Mouse (Mus musculus) monocyte, adult 5-6 weeks (primary cell): ENCODE measurements around the gene Pxmp4. TPM values are rescaled to one million over a fixed set of nuclear protein-coding genes. Genes with fewer than 3 reads are reported as not detected.

ENCODE experiments used
- ATAC-seq: fragments of 153-309, 156-312 bp; replicated peaks from 2 replicates; pipeline ENCODE4 v1.8.0; 2017; ENCODE audit warnings: mild to moderate bottlenecking; ENCODE audit not compliant: low TSS enrichment, insufficient number of reproducible peaks, severe bottlenecking, poor library complexity, low FRiP score
- total RNA-seq: library from RNA; stranded (forward); fragments of 200-1000, 200-491, 200-594 nt; gene quantifications from 3 replicates; pipeline ENCODE4 v1.2.3, GENCODE M21; 2017

Gene Pxmp4
- total RNA-seq, 1 experiment from 2014 or later = 9.6 TPM

DNA sequence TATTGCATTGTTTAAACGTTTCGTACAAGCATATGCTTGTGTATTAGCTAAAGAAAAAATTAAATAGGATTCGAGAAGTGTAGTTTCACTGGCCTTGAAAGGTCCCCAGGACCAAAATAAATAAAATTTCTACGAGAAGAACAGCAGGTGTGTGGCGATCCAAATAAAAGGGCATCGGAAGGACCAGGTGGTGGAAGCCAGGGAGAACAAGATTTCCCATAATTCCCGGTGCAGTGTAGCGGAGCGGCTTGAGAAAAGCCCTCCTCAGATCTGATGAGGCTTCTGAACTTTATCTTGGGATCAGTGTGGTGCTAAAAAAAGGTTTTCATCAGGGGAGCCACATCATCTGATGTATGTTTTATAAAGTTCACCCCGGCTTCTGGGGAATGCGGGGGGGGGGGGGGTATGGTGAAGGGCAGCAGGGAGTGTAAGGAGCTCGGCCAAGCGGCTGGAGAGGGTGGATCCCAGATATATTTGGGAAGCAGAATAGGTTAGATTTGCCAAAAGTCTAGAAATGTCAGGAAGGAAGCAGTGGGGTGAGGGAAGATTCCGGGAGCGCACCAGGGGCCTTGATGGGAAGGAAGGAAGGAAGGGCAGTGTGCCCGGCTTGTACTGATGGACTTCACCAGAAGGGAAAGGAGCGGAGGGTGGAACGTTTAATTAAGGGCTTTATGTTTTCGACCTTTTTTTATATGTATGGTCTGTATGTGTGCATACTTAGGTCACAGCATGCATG lies 11.5 kb upstream of the Pxmp4 start:
- no peak for ATAC-seq

- peak; percentile 84 for ATAC-seq
These were observed 9.9 kb upstream of the Pxmp4 start, which contains the start of the genes Zfp341 and 4930519P11Rik for GRCm38 (mm10) chr2:154613118-154614115. Zfp341 (plus strand) TSS chr2:154613297. 4930519P11Rik (minus strand) TSS chr2:154613437.

- ATAC-seq = no peak
These were observed 5.7 kb upstream of the Pxmp4 start for GRCm38 (mm10) chr2:154609050-154609767.

- no peak for ATAC-seq
These were observed 3.5 kb upstream of the Pxmp4 start for GRCm38 (mm10) chr2:154606965-154607364.

GRCm38 (mm10) chr2:154604156-154604555 lies 648 bp upstream of the Pxmp4 start:
- ATAC-seq = no peak

DNA sequence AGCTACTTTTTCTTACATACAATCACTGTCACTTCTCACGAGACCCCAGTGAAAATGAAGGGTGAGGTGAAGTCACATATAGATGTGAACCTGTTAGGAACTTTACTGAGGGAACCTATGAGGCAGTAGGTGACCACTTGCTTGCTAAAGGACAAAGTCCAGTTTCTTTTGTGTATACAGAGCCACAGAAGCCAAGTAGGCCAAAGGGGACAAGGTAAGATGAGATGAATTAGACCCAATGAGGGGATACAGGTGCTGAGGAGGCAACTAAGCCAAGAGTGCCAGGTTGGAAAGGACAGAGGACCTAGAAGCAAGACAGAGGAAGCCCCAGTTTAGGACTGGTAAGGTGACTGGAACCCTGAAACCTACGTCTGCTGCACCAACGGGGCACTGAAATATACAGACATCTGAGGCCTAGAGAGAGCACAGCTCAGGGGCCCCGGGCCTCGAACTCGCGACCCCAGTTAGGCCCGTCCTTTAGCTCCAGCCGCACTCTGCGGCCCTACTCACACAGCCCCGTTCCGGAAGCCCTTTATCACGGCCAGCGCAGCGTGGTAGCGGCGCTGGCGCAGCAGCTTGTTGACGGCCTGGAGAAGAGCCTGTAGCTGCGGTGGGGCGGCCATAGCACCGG lies 386 bp downstream of the Pxmp4 start:
- no peak for ATAC-seq

- no peak for ATAC-seq
These were observed 2.2 kb downstream of the Pxmp4 start for GRCm38 (mm10) chr2:154601324-154601723.

- no peak for ATAC-seq
These were observed 2.9 kb downstream of the Pxmp4 start for GRCm38 (mm10) chr2:154600586-154600985.

- peak; percentile 78 for ATAC-seq
These were observed 6.1 kb downstream of the Pxmp4 start for GRCm38 (mm10) chr2:154597399-154597798.

GRCm38 (mm10) chr2:154595775-154596174 lies 7.7 kb downstream of the Pxmp4 start:
- ATAC-seq = no peak

DNA sequence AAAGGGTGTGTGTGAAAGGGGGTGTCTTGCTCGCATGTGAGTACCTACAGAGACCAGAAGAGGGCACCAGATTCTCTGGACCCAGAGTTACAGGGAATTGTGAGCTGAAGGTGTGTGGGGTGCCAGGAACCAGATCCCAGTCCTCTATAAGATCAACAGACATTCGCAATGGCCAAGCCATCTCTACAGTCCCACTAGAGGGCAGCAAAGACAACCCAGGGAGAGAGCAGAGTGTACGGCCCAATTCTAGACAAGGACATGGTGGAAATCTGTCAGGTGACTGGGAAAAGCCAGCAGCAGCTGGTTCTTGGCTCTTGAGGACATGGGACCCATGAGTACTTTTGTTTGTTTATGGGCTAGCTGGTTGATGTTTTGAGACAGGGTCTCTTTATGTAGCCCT lies 10.5 kb downstream of the Pxmp4 start:
- 0 out of 2 replicates have a peak, but pooled peaks have one; percentile 65 for ATAC-seq

GRCm38 (mm10) chr2:154591239-154591638 lies 12.3 kb downstream of the Pxmp4 start:
- no peak for ATAC-seq

DNA sequence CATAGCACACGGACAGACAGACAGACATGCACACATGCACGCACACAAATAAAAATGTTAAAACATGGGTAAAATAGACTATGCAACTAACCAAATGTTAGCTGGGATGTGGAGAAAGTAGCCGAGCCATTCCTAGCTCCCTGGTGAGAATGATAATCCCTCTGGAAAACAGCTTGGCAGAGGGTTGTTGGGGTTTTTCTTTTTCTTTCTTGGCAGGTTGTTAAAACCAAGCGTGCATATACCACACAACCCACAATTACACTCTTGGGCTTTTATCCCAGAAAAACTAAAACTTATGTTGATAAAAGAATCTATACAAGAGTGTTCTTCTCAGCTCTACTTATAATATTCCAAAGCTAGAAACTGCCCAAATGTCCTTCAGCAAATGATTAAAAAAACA lies 14.5 kb downstream of the Pxmp4 start:
- no peak for ATAC-seq

- no peak for ATAC-seq
These were observed 17.1 kb downstream of the Pxmp4 start for GRCm38 (mm10) chr2:154586405-154586804.

DNA sequence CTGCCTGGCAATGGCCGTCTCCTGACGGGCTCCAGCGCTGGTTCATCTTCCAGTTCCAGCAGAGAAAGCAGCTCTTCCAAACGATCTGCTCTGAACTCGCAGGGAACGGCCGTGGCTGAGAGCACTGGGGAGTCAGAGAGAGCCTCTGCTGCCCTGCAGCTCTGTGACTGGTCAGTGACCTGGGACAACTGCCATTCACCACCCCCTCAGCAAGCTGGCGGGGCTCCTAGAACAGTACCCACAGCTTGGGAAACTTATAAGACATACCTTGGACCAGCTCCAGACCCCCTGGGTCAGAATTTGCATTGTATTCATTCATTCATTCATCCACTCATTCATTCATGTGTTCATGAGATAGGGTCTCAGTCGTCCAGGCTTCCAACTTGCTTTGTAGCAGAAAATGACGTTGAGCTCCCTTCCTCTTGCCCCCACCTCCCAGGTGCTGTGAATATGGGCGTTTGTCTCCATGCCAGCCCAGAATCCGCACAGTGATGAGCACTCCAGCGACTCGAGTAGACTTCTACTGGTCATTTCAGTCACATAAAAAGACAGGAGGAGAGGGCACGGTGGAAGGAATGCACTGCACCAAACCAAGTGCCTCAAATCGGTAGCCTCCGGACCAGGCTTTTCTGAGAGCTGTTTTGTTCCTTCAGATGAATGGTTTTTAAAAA lies 18.4 kb downstream of the Pxmp4 start:
- ATAC-seq = no peak

- ATAC-seq = no peak
These were observed 19.3 kb downstream of the Pxmp4 start for GRCm38 (mm10) chr2:154583906-154584872.

GRCm38 (mm10) chr2:154581421-154581820 lies 22.1 kb downstream of the Pxmp4 start:
- ATAC-seq = no peak
